Mouse (Mus musculus) hindbrain, embryonic 10.5 days (tissue): ENCODE results near the gene Pomt2. TPM values are rescaled to one million over a fixed set of nuclear protein-coding genes. Genes with fewer than 3 reads are reported as not detected.

Experiments used
- DNase-seq: peaks from one replicate; pipeline ENCODE4 v3.0.0-alpha.2; 2017; ENCODE audit warnings: low spot score
- H3K27ac ChIP-seq: fragments of 300-500 bp; sonication (generic); 2 replicates; pipeline ENCODE4 v1.5.1; 2016; ENCODE audit warnings: mild to moderate bottlenecking, moderate library complexity
- H3K27me3 ChIP-seq: fragments of 300-500 bp; sonication (generic); 2 replicates; pipeline ENCODE4 v1.6.1; 2016; ENCODE audit warnings: mild to moderate bottlenecking; ENCODE audit not compliant: poor library complexity, insufficient read depth, severe bottlenecking
- H3K36me3 ChIP-seq: fragments of 300-500 bp; sonication (generic); 2 replicates; pipeline ENCODE4 v1.6.1; 2016; ENCODE audit warnings: mild to moderate bottlenecking, moderate library complexity
- H3K4me1 ChIP-seq: fragments of 300-500 bp; sonication (generic); replicated peaks from 2 replicates; pipeline ENCODE4 v1.6.1; 2016; ENCODE audit warnings: mild to moderate bottlenecking
- H3K4me3 ChIP-seq: fragments of 300-500 bp; sonication (generic); 2 replicates; pipeline ENCODE4 v1.5.1; 2016; ENCODE audit warnings: mild to moderate bottlenecking, moderate library complexity
- H3K9me3 ChIP-seq: fragments of 300-500 bp; sonication (generic); 2 replicates; pipeline ENCODE4 v1.6.1; 2016; ENCODE audit warnings: mild to moderate bottlenecking, moderate library complexity
- WGBS: fragments of 180-500 bp; shearing (Covaris S2); methylation state at CpG from one replicate; pipeline ENCODE4 v1.1.7; 2016; 5-methylcytosine and 5-hydroxymethylcytosine counted together
- polyA plus RNA-seq: library from polyadenylated mRNA; unstranded; fragments of >200 nt; fragmentation: Nextera tagmentation; extraction: Ambion mirVana; gene quantifications from 2 replicates; pipeline ENCODE4 v1.2.1, GENCODE M21; 2016

Pomt2 gene
- polyA plus RNA-seq, 1 experiment from 2014 or later: 15.4 TPM

DNA sequence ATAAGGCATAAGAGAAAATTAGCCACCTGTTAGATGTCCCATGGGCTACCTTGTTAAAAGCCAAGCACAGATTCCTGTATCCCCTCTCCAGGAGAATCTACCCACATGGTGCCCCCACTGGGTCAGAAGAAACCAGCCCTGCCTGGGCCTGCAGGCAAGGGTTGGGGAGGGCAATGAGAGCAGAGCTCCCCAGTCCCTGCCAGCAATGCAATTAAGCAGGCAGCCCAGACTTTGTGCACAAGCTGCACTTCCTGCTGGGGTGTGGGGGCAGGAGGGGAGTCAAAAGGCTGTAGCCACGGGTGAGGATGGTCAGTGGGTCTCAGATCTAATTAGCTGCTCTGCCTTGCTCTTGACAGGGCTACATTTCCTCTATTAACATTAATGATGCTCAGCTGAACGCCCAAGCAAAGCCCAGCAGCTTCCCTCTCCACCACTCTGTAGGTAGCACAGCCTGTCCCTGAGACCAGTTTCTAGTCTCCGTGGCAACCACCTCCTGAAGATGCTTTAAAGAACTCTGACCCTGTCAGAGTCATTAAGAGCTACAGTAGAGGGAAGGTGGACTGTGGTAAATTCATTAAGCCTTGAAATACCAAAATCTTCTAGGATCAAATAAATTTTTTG, 40.3 kb downstream of the Pomt2 start:
- Histone ChIP-seq H3K27me3 (peaks cover 18% of the 10 kb centered on the region), H3K27ac (no peak overlapping the region), H3K9me3 (no peaks in the 10 kb centered on the region), H3K36me3 (peaks cover 40% of the 10 kb centered on the region), H3K4me3 (no peak overlapping the region), H3K4me1 (peaks cover 4% of the 10 kb centered on the region)
- no peak for DNase-seq
- WGBS: 40% methylated on average over 3 of the region's 3 CpGs

DNA sequence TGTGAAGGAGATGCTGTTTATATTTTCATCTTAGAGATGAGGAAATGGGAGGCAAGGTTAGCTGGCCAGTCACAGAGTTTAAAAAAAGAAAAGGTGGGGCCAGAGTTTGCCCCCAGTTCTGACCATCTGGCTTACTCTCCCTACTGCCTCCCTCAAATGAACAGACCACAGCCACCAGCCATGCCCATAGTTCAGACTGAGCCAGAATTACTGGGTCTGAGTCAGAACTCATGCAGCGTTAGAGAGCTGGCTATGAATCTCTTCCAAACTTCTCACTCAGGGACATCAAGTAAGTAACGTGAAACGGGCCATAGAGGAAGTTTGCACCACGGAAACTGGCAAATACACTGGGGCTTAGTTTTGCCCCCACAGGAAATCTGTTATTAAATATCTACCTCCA, 43.0 kb downstream of the Pomt2 start:
- Histone ChIP-seq H3K36me3 (peaks cover 18% of the 10 kb centered on the region), H3K4me1 (peaks cover 15% of the 10 kb centered on the region), H3K9me3 (no peaks in the 10 kb centered on the region), H3K4me3 (no peak overlapping the region), H3K27ac (no peak overlapping the region), H3K27me3 (peaks cover 44% of the 10 kb centered on the region)
- DNase-seq: no peak
- WGBS: 88% methylated on average over 4 of the region's 4 CpGs

DNA sequence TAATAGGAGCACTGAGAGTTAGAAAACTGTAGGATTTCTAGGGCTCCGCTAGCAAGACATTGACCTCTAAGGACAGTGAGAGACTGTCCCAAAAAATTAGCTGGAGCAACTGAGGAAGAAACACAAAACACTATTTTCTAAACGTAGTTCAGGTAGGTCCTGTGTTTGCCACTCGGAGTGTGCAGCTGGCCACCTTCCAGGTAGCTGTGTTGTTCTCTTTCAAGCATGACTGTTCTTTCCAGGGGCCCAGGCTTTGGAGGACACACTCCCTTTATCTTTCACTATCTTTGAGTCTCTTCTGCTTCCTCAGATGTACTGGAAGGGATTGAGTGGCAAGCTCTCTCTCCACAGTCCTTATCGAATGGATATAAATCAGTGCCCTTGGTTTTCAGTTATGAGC, 44.3 kb downstream of the Pomt2 start:
- H3K4me1 ChIP-seq: peaks cover 15% of the 10 kb centered on the region
- no peak overlapping the region for H3K27ac ChIP-seq
- peaks cover 49% of the 10 kb centered on the region for H3K27me3 ChIP-seq
- no peak overlapping the region for H3K4me3 ChIP-seq
- 93% methylated on average over 4 of the region's 4 CpGs for WGBS
- no peak for DNase-seq
- peaks cover 5% of the 10 kb centered on the region for H3K36me3 ChIP-seq
- no peaks in the 10 kb centered on the region for H3K9me3 ChIP-seq

DNA sequence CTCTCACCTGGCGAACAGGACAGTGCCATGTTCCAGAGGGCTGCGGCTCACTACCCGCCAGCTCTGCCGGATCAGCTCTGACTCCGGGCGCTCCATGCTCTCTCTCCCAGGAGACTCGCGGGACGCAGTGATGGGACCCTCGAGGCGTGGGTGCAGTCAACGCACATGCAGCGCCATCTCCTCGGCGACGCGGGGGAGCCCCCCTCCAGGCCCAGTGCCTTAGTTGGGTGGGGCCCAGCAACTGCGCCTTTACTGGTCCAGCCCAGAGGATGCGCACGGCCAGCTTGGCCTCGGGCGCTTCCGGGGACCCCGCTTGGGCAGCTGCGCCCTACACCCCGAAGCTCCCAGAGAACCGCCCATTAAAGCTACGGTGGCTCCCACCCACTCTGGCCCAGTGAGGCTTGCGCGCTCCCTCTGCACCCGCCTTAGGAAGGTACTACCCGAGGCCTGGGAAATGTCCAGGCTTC, 45.6 kb downstream of the Pomt2 start, which contains the start of gene Ngb:
Gene Ngb, minus strand, starts transcription at position 375 of the 467 bp plus-strand sequence.
- H3K4me3 ChIP-seq: peak within 1 kb of the TSS; percentile 45
- 3% methylated on average over 32 of the region's 32 CpGs for WGBS

DNA sequence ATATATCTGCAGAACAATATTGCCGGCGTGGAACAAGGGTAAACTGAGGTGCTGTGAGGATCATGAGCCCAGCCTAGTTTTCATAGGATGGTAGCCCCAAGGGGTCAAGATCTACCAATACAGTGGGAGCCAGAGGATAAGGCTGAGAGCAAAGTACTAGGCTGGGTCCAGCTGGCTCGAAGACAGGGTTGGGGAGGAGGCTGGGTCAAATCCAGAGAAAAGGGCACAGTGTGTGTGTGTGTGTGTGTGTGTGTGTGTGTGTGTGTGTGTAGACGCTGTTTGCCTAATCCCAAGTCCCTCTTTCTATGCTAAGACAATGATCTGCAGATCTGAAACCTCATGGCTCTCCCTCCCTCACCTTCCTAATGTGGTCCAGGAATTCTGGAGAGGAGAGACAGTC, 47.4 kb downstream of the Pomt2 start:
- no peaks in the 10 kb centered on the region for H3K36me3 ChIP-seq
- 86% methylated on average over 4 of the region's 4 CpGs for WGBS
- no peaks in the 10 kb centered on the region for H3K9me3 ChIP-seq
- H3K27ac ChIP-seq: no peak overlapping the region
- H3K4me3 ChIP-seq: no peak overlapping the region
- DNase-seq: no peak
- peaks cover 15% of the 10 kb centered on the region for H3K4me1 ChIP-seq
- peaks cover 49% of the 10 kb centered on the region for H3K27me3 ChIP-seq

More for the DNA sequence above, 45.6 kb downstream of the Pomt2 start, which contains the start of gene Ngb:
- Histone ChIP-seq H3K9me3 (no peaks in the 10 kb centered on the region), H3K27me3 (peaks cover 49% of the 10 kb centered on the region), H3K27ac (no peak within 1 kb of the TSS), H3K4me1 (peaks cover 12% of the 10 kb centered on the region), H3K36me3 (no peaks in the 10 kb centered on the region)
- no peak for DNase-seq

DNA sequence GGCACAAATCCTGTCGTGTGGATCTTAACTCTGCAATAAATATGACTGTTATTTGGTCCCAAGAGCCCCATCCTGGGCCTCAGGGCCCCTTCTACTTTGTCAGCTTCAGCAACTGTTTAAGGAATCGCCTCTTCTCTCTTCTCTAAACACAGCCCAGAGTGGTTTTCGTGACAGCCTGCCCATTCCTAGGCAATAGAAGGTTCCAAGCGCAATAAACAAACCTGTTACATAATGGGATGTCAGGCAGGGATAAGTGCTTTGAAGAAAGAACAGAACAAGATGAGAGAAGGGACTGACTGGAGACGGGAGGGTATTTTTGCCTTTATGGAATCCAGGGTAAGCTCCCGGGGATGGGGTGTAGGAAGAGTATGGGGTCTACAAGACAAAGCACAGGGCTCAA, 54.1 kb downstream of the Pomt2 start:
- DNase-seq: no peak
- 80% methylated on average over 6 of the region's 6 CpGs for WGBS
- Histone ChIP-seq H3K36me3 (no peaks in the 10 kb centered on the region), H3K27me3 (no peaks in the 10 kb centered on the region), H3K4me1 (peaks cover 7% of the 10 kb centered on the region), H3K4me3 (no peak overlapping the region), H3K27ac (no peak overlapping the region), H3K9me3 (no peaks in the 10 kb centered on the region)

DNA sequence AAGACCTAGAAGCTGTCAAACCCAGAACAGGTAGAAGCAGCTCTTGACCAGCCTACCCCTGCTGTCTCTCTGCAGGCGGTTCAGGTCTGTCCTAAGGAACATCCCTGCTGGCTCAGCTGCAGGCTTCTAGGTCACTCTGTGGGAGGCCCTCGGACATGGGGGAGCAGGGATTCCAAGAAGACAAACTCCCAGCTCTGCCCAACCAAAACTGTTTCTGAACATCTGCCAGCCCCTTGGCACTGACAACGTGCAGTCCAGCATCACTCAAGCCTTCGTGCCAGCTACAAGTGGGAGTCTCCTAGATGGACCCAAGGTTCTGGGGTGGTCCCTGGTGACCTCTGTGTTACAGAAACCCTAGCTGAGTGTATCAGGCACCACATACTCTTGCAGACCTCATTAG, 54.5 kb downstream of the Pomt2 start:
- H3K27ac ChIP-seq: no peak overlapping the region
- H3K4me3 ChIP-seq: no peak overlapping the region
- DNase-seq: no peak
- H3K4me1 ChIP-seq: peaks cover 7% of the 10 kb centered on the region
- no peaks in the 10 kb centered on the region for H3K27me3 ChIP-seq
- H3K9me3 ChIP-seq: no peaks in the 10 kb centered on the region
- 77% methylated on average over 4 of the region's 4 CpGs for WGBS
- H3K36me3 ChIP-seq: no peaks in the 10 kb centered on the region

DNA sequence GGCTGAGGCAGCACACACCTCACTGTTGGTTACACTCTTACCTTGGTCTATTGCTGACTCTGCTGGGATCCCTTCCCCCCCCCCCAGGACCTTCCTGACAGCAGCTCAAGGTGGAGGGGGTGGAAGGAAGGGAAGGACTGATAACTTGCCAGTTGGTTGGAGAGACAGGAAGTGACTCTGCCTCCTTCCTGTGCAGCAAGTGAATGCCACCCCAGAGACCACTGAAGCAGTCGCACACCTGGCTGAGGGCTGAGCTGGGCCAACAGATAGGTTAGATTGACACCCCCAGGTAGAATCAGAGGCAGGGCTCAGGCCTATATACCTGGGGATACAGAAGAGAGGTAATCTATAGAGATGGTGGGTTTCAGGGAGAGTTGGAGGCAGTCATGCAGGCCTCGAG, 55.9 kb downstream of the Pomt2 start:
- DNase-seq: no peak
- no peaks in the 10 kb centered on the region for H3K36me3 ChIP-seq
- 89% methylated on average over 2 of the region's 2 CpGs for WGBS
- H3K4me3 ChIP-seq: no peak overlapping the region
- no peaks in the 10 kb centered on the region for H3K27me3 ChIP-seq
- H3K27ac ChIP-seq: no peak overlapping the region
- H3K9me3 ChIP-seq: no peaks in the 10 kb centered on the region
- H3K4me1 ChIP-seq: peaks cover 7% of the 10 kb centered on the region

DNA sequence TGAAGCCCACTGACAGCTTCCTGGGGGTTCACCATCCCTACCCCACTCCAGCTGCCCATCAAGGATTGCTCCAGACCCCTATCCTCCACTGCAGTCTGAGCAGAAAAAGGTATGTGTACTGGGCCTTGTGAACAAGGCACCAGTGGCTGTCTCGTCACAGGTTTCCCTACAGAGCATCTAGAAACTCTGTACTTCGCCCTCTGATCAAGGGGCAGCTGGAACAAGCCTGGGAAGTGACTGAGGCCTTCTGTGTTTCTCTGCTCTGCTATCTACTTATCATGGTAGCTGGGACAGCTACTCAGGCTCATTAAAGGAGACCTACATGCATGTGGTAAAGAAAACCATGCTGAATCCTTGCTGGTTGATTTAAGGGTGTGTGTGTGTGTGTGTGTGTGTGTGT, 58.1 kb downstream of the Pomt2 start:
- H3K4me3 ChIP-seq: no peak overlapping the region
- WGBS: 88% methylated on average over 2 of the region's 2 CpGs
- no peak for DNase-seq

DNA sequence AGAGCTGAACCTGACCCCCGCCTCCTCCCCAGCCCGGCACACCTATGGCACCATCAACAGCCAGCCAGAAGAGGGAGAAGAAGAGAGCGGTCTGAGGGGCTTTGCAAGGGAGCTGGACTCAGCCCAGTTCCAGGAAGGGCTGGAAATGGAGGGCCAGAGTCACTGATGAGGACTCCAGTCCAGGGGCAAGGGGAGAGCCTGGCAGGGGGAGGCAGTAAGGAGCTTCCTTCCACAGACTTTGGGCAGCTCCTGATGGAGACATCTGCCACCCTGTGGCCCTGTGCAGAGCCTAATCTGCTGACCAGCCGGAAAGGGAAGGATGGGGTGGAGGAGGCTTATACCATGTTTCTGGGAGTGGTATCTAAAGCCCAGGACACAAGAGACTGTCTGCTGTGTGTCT, 58.5 kb downstream of the Pomt2 start:
- H3K36me3 ChIP-seq: no peaks in the 10 kb centered on the region
- H3K9me3 ChIP-seq: no peaks in the 10 kb centered on the region
- 72% methylated on average over 4 of the region's 4 CpGs for WGBS
- no peak overlapping the region for H3K27ac ChIP-seq
- no peaks in the 10 kb centered on the region for H3K27me3 ChIP-seq
- peaks cover 4% of the 10 kb centered on the region; the same call in 1 of the 2 replicates for H3K4me1 ChIP-seq
- no peak overlapping the region for H3K4me3 ChIP-seq
- no peak for DNase-seq

More for the DNA sequence above, 58.1 kb downstream of the Pomt2 start:
- Histone ChIP-seq H3K27me3 (no peaks in the 10 kb centered on the region), H3K9me3 (no peaks in the 10 kb centered on the region), H3K4me1 (peaks cover 4% of the 10 kb centered on the region; the same call in 1 of the 2 replicates), H3K36me3 (no peaks in the 10 kb centered on the region), H3K27ac (no peak overlapping the region)

DNA sequence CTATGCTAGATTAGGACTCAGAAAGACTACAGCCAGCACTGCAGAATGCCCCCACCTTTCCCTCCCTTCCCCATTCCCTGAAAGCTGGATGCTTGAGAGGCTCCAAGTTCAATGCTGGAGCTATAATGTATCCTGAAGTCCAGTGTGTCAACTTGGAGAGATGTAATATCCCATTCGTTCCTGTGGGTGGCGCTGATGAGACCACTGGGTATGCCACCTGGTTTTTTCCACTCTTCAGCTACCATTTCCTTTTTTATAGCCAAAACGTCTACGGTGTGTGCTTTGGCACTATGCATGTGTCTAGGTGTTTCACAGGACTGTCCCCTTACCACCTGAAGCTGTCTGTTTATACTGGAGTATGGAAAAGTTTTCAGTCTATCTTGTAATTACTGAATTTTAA, 59.4 kb downstream of the Pomt2 start:
- no peaks in the 10 kb centered on the region for H3K36me3 ChIP-seq
- 44% methylated on average over 4 of the region's 4 CpGs for WGBS
- H3K4me1 ChIP-seq: peaks cover 4% of the 10 kb centered on the region; the same call in 1 of the 2 replicates
- H3K4me3 ChIP-seq: no peak overlapping the region
- H3K9me3 ChIP-seq: no peaks in the 10 kb centered on the region
- no peaks in the 10 kb centered on the region for H3K27me3 ChIP-seq
- DNase-seq: no peak
- H3K27ac ChIP-seq: no peak overlapping the region

DNA sequence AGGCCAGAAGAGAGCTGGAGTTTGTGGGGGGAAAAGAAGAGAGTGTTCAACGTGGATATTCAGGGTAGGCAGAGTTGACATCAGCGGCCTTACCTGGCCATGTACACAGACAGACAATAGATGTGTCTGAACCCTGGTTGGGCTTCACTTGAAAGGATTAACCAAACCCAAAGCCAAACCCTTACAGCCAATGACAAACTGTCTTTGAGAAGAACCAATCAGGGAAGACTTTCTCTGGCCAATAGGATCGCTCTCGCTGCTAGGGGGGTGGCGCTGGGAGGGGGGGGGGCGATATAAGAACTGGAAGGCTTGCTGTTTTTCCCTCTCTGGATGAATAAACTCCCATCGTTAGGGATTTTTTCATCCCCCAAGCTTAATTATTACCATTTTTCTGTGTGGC, 60.5 kb downstream of the Pomt2 start:
- H3K27me3 ChIP-seq: no peaks in the 10 kb centered on the region
- 67% methylated on average over 7 of the region's 7 CpGs for WGBS
- H3K27ac ChIP-seq: no peak overlapping the region
- peaks cover 4% of the 10 kb centered on the region; the same call in 1 of the 2 replicates for H3K4me1 ChIP-seq
- no peaks in the 10 kb centered on the region for H3K9me3 ChIP-seq
- DNase-seq: no peak
- H3K4me3 ChIP-seq: no peak overlapping the region
- no peaks in the 10 kb centered on the region for H3K36me3 ChIP-seq

DNA sequence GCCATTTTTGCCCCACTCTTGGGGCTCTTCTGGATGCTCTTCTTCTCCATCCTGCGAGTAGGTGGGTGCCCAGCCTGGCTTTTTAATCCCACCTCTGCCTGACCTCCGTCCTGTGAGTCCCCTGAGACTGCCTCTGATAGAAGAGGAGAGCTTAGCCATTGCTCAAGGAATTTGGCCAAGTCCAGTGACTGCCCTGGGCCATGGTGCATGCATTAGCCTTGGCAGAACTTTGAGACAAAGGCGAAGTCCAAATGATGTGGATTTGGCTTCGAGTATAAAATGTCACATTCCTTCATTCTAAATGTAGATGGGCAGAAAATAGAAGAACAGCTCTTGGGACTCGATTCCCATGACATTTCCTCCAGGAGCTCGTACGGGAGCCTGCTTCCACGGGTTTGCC, 65.0 kb downstream of the Pomt2 start:
- H3K27me3 ChIP-seq: no peaks in the 10 kb centered on the region
- H3K9me3 ChIP-seq: no peaks in the 10 kb centered on the region
- WGBS: 84% methylated on average over 8 of the region's 8 CpGs
- no peak overlapping the region for H3K4me3 ChIP-seq
- no peak for DNase-seq
- no peak overlapping the region for H3K27ac ChIP-seq
- H3K4me1 ChIP-seq: no peaks in the 10 kb centered on the region
- no peaks in the 10 kb centered on the region for H3K36me3 ChIP-seq

DNA sequence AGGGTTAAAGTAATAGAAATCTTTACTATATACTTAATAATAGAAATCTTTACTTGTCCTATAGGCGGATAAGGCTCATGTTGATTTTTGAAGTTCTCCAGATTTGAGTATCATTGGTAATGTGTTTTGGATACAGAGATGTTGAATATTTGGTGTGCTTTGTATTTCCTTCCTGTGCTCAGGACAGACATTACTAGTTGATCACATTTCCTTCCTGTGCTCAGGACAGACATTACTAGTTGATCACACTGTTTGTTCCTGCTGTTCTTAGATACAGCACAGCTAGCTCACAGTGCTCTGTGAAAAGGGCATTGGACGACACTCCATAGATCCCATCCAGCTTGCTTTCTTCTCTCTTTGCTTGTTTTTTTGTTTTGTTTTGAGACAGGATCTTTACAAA, 71.2 kb downstream of the Pomt2 start:
- no peak overlapping the region for H3K27ac ChIP-seq
- no peaks in the 10 kb centered on the region for H3K36me3 ChIP-seq
- H3K4me1 ChIP-seq: no peaks in the 10 kb centered on the region
- no peak overlapping the region for H3K4me3 ChIP-seq
- 84% methylated on average over 2 of the region's 2 CpGs for WGBS
- DNase-seq: no peak
- no peaks in the 10 kb centered on the region for H3K9me3 ChIP-seq
- no peaks in the 10 kb centered on the region for H3K27me3 ChIP-seq
